Mouse (Mus musculus) hindbrain, embryonic 14.5 days (tissue): ENCODE data around the gene Slc35f6. TPM values are rescaled to one million over a fixed set of nuclear protein-coding genes. Genes with fewer than 3 reads are reported as not detected.
A peak's percentile ranks its signal among the peaks of the same experiment; 100 is the strongest.

ENCODE experiments used
- ATAC-seq: fragments of 200-750 bp; cut with Nextera tagmentation; 2 replicates; pipeline ENCODE4 v1.8.0; 2017; ENCODE audit warnings: moderate number of reproducible peaks, mild to moderate bottlenecking, moderate TSS enrichment, moderate library complexity; ENCODE audit not compliant: low FRiP score
- DNase-seq: peaks from one replicate; pipeline ENCODE4 v3.0.0-alpha.2; 2015; ENCODE audit warnings: low spot score
- H3K27ac ChIP-seq: fragments of 300-500 bp; sonication (generic); 2 replicates; pipeline ENCODE4 v1.5.1; 2014; ENCODE audit warnings: mild to moderate bottlenecking, moderate library complexity
- H3K27me3 ChIP-seq: fragments of 300-500 bp; sonication (generic); 2 replicates; pipeline ENCODE4 v1.6.1; 2014; ENCODE audit warnings: mild to moderate bottlenecking, low read length, mixed read lengths; ENCODE audit not compliant: control insufficient read depth, insufficient read depth
- H3K36me3 ChIP-seq: fragments of 300-500 bp; sonication (generic); replicated peaks from 2 replicates; pipeline ENCODE4 v1.6.1; 2014; ENCODE audit not compliant: control insufficient read depth, insufficient read depth
- H3K4me1 ChIP-seq: fragments of 300-500 bp; sonication (generic); replicated peaks from 2 replicates; pipeline ENCODE4 v1.6.1; 2014; ENCODE audit warnings: antibody characterized with exemption, low read length, mixed read lengths; ENCODE audit not compliant: control insufficient read depth, insufficient read depth
- H3K4me2 ChIP-seq: fragments of 300-500 bp; sonication (generic); replicated peaks from 2 replicates; pipeline ENCODE4 v1.6.1; 2014; ENCODE audit warnings: mild to moderate bottlenecking, moderate library complexity
- H3K4me3 ChIP-seq: fragments of 300-500 bp; sonication (generic); replicated peaks from 2 replicates; pipeline ENCODE4 v1.5.1; 2014; ENCODE audit warnings: mild to moderate bottlenecking, low read length
- H3K9ac ChIP-seq: fragments of 300-500 bp; sonication (generic); 2 replicates; pipeline ENCODE4 v1.6.1; 2014
- H3K9me3 ChIP-seq: fragments of 300-500 bp; sonication (generic); 2 replicates; pipeline ENCODE4 v1.6.1; 2016; ENCODE audit warnings: low read length; ENCODE audit not compliant: control insufficient read depth
- WGBS: fragments of 180-500 bp; shearing (Covaris S2); extraction: QIAGEN DNeasy Blood & Tissue Kit; methylation state at CpG from one replicate; pipeline ENCODE4 v1.1.7; 2014; 5-methylcytosine and 5-hydroxymethylcytosine counted together
- polyA plus RNA-seq: library from polyadenylated mRNA; unstranded; fragments of >200 nt; fragmentation: Nextera tagmentation; extraction: Ambion mirVana; gene quantifications from 2 replicates; pipeline ENCODE4 v1.2.1, GENCODE M21; 2014

Slc35f6 gene
- polyA plus RNA-seq, 1 experiment from 2014 or later = 33.3 TPM

GRCm38 (mm10) chr5:30618376-30619003 is 29.2 kb upstream of the Slc35f6 start:
- Histone ChIP-seq H3K9ac (no peak overlapping the region), H3K4me1 (peaks cover 13% of the 10 kb centered on the region)

GRCm38 (mm10) chr5:30619211-30619610 is 28.5 kb upstream of the Slc35f6 start:
- no peak for DNase-seq
- ATAC-seq = no peak
- Histone ChIP-seq H3K36me3 (no peaks in the 10 kb centered on the region), H3K27ac (no peak overlapping the region), H3K4me3 (no peak overlapping the region), H3K9me3 (no peaks in the 10 kb centered on the region), H3K4me2 (no peak overlapping the region), H3K9ac (no peak overlapping the region), H3K4me1 (peaks cover 13% of the 10 kb centered on the region), H3K27me3 (peaks cover 35% of the 10 kb centered on the region)
- WGBS = 75% methylated on average over 2 of the region's 2 CpGs

More at GRCm38 (mm10) chr5:30618376-30619003, 29.2 kb upstream of the Slc35f6 start:
- no peaks in the 10 kb centered on the region for H3K36me3 ChIP-seq
- peaks cover 34% of the 10 kb centered on the region for H3K27me3 ChIP-seq
- H3K9me3 ChIP-seq = no peaks in the 10 kb centered on the region
- ATAC-seq (no peak), DNase-seq (no peak)
- no peak overlapping the region for H3K4me2 ChIP-seq
- WGBS = 82% methylated on average over 8 of the region's 8 CpGs
- H3K27ac ChIP-seq = no peak overlapping the region
- H3K4me3 ChIP-seq = no peak overlapping the region

- H3K4me1 ChIP-seq = peaks cover 13% of the 10 kb centered on the region
- peaks cover 35% of the 10 kb centered on the region for H3K27me3 ChIP-seq
- no peak overlapping the region for H3K27ac ChIP-seq
- no peak overlapping the region for H3K9ac ChIP-seq
- DNase-seq (no peak), ATAC-seq (no peak)
- H3K4me2 ChIP-seq = no peak overlapping the region
- H3K4me3 ChIP-seq = no peak overlapping the region
- no peaks in the 10 kb centered on the region for H3K9me3 ChIP-seq
- no peaks in the 10 kb centered on the region for H3K36me3 ChIP-seq
- 97% methylated on average over 20 of the region's 20 CpGs for WGBS
Measured at GRCm38 (mm10) chr5:30620567-30620966, 27.2 kb upstream of the Slc35f6 start.

GRCm38 (mm10) chr5:30621211-30621790 is 26.4 kb upstream of the Slc35f6 start:
- DNase-seq (no peak), ATAC-seq (no peak)
- no peak overlapping the region for H3K9ac ChIP-seq
- H3K4me1 ChIP-seq = peaks cover 13% of the 10 kb centered on the region
- H3K4me3 ChIP-seq = peak overlapping the region; percentile 31; the same call in 1 of the 2 replicates
- no peaks in the 10 kb centered on the region for H3K36me3 ChIP-seq
- H3K27me3 ChIP-seq = peaks cover 35% of the 10 kb centered on the region
- WGBS = 89% methylated on average over 9 of the region's 9 CpGs
- no peak overlapping the region for H3K27ac ChIP-seq
- H3K4me2 ChIP-seq = no peak overlapping the region; the same call in 1 of the 2 replicates
- no peaks in the 10 kb centered on the region for H3K9me3 ChIP-seq

GRCm38 (mm10) chr5:30621844-30622176 is 25.9 kb upstream of the Slc35f6 start:
- no peak for ATAC-seq
- 55% methylated on average over 22 of the region's 22 CpGs for WGBS
- H3K9me3 ChIP-seq = no peaks in the 10 kb centered on the region
- H3K27me3 ChIP-seq = peaks cover 35% of the 10 kb centered on the region
- peak overlapping the region; percentile 66 for H3K4me2 ChIP-seq
- peak overlapping the region; percentile 31 for H3K4me3 ChIP-seq
- H3K27ac ChIP-seq = no peak overlapping the region
- peaks cover 13% of the 10 kb centered on the region for H3K4me1 ChIP-seq
- no peak overlapping the region for H3K9ac ChIP-seq
- no peaks in the 10 kb centered on the region for H3K36me3 ChIP-seq
- no peak for DNase-seq

GRCm38 (mm10) chr5:30622177-30622840 is 25.4 kb upstream of the Slc35f6 start:
- Histone ChIP-seq H3K27me3 (peaks cover 35% of the 10 kb centered on the region), H3K36me3 (no peaks in the 10 kb centered on the region), H3K9ac (peak overlapping the region; percentile 52), H3K4me3 (peak overlapping the region; percentile 31), H3K27ac (no peak overlapping the region), H3K4me1 (peaks cover 13% of the 10 kb centered on the region), H3K9me3 (no peaks in the 10 kb centered on the region), H3K4me2 (peak overlapping the region; percentile 66)
- DNase-seq (peak; percentile 45), ATAC-seq (peak; percentile 70)
- WGBS = 3% methylated on average over 68 of the region's 69 CpGs

GRCm38 (mm10) chr5:30622841-30623185 is 24.9 kb upstream of the Slc35f6 start:
- no peak for DNase-seq
- H3K4me3 ChIP-seq = peak overlapping the region; percentile 31
- peak overlapping the region; percentile 52 for H3K9ac ChIP-seq
- WGBS = 4% methylated on average over 10 of the region's 10 CpGs
- H3K4me1 ChIP-seq = peaks cover 13% of the 10 kb centered on the region
- no peaks in the 10 kb centered on the region for H3K36me3 ChIP-seq
- no peak overlapping the region for H3K27ac ChIP-seq
- peaks cover 35% of the 10 kb centered on the region for H3K27me3 ChIP-seq
- no peak; the same call in 1 of the 2 replicates for ATAC-seq
- H3K4me2 ChIP-seq = peak overlapping the region; percentile 66
- no peaks in the 10 kb centered on the region for H3K9me3 ChIP-seq

GRCm38 (mm10) chr5:30623380-30623779 is 24.4 kb upstream of the Slc35f6 start:
- WGBS = 60% methylated on average over 2 of the region's 2 CpGs
- H3K4me2 ChIP-seq = no peak overlapping the region

GRCm38 (mm10) chr5:30624311-30624710 is 23.4 kb upstream of the Slc35f6 start:
- no peak overlapping the region for H3K9ac ChIP-seq
- WGBS = 39% methylated on average over 1 of the region's 1 CpGs
- no peak for ATAC-seq

More at GRCm38 (mm10) chr5:30623380-30623779, 24.4 kb upstream of the Slc35f6 start:
- DNase-seq (no peak), ATAC-seq (no peak)
- Histone ChIP-seq H3K9ac (no peak overlapping the region), H3K27ac (no peak overlapping the region), H3K27me3 (peaks cover 35% of the 10 kb centered on the region), H3K36me3 (no peaks in the 10 kb centered on the region), H3K4me1 (peaks cover 13% of the 10 kb centered on the region), H3K4me3 (no peak overlapping the region), H3K9me3 (no peaks in the 10 kb centered on the region)

More at GRCm38 (mm10) chr5:30624311-30624710, 23.4 kb upstream of the Slc35f6 start:
- Histone ChIP-seq H3K4me3 (no peak overlapping the region), H3K4me2 (no peak overlapping the region), H3K4me1 (peaks cover 13% of the 10 kb centered on the region), H3K9me3 (no peaks in the 10 kb centered on the region), H3K27ac (no peak overlapping the region), H3K27me3 (peaks cover 35% of the 10 kb centered on the region), H3K36me3 (no peaks in the 10 kb centered on the region)
- no peak for DNase-seq
